Mouse (Mus musculus) kidney, embryonic 16.5 days (tissue): ENCODE results near the gene Tubg1. TPM values are rescaled to one million over a fixed set of nuclear protein-coding genes. Genes with fewer than 3 reads are reported as not detected.

Source experiments
- ATAC-seq: fragments of 200-750 bp; cut with Nextera tagmentation; 2 replicates; pipeline ENCODE4 v1.8.0; 2017; ENCODE audit warnings: moderate TSS enrichment; ENCODE audit not compliant: low FRiP score, low TSS enrichment
- H3K27ac ChIP-seq: fragments of 300-500 bp; sonication (generic); 2 replicates; pipeline ENCODE4 v1.5.1; 2014; ENCODE audit warnings: low read length
- H3K27me3 ChIP-seq: fragments of 300-500 bp; sonication (generic); 2 replicates; pipeline ENCODE4 v1.6.1; 2014; ENCODE audit warnings: low read length, control low read depth, mixed read lengths; ENCODE audit not compliant: insufficient read depth
- H3K36me3 ChIP-seq: fragments of 300-500 bp; sonication (generic); 2 replicates; pipeline ENCODE4 v1.6.1; 2014; ENCODE audit warnings: low read length, control low read depth, mixed read lengths; ENCODE audit not compliant: insufficient read depth
- H3K4me1 ChIP-seq: fragments of 300-500 bp; sonication (generic); 2 replicates; pipeline ENCODE4 v1.6.1; 2014; ENCODE audit warnings: low read length, control low read depth, mixed read lengths; ENCODE audit not compliant: insufficient read depth
- H3K4me2 ChIP-seq: fragments of 300-500 bp; sonication (generic); replicated peaks from 2 replicates; pipeline ENCODE4 v1.6.1; 2014; ENCODE audit warnings: low read depth, low read length
- H3K4me3 ChIP-seq: fragments of 300-500 bp; sonication (generic); 2 replicates; pipeline ENCODE4 v1.5.1; 2014; ENCODE audit warnings: mild to moderate bottlenecking, low read length
- H3K9ac ChIP-seq: fragments of 300-500 bp; sonication (generic); replicated peaks from 2 replicates; pipeline ENCODE4 v1.6.1; 2014; ENCODE audit warnings: low read length
- H3K9me3 ChIP-seq: fragments of 300-500 bp; sonication (generic); 2 replicates; pipeline ENCODE4 v1.6.1; 2016; ENCODE audit warnings: low read length, control low read depth
- WGBS: fragments of 180-500 bp; shearing (Covaris S2); extraction: QIAGEN DNeasy Blood & Tissue Kit; methylation state at CpG from one replicate; pipeline ENCODE4 v1.1.7; 2014; 5-methylcytosine and 5-hydroxymethylcytosine counted together
- polyA plus RNA-seq: library from polyadenylated mRNA; unstranded; fragments of >200 nt; fragmentation: Nextera tagmentation; extraction: Ambion mirVana; gene quantifications from 2 replicates; pipeline ENCODE4 v1.2.1, GENCODE M21; 2015

The Tubg1 gene
- polyA plus RNA-seq, 1 experiment from 2014 or later, result 98.2 TPM

- Histone ChIP-seq H3K36me3 (peaks cover 33% of the 10 kb centered on the region), H3K27ac (no peak overlapping the region), H3K27me3 (peaks cover 15% of the 10 kb centered on the region; the same call in 1 of the 2 replicates), H3K4me1 (peaks cover 71% of the 10 kb centered on the region), H3K9ac (peak overlapping the region; percentile 76; the same call in 1 of the 2 replicates), H3K9me3 (no peaks in the 10 kb centered on the region), H3K4me2 (peak overlapping the region; percentile 96), H3K4me3 (peak overlapping the region; percentile 77)
- 57% methylated on average over 18 of the region's 18 CpGs for WGBS
- ATAC-seq, result no peak
Observed at GRCm38 (mm10) chr11:101168301-101168980, 48.7 kb downstream of the Tubg1 start.

GRCm38 (mm10) chr11:101169301-101170107, 49.8 kb downstream of the Tubg1 start:
- H3K9me3 ChIP-seq, result no peaks in the 10 kb centered on the region
- H3K27ac ChIP-seq, result peak overlapping the region; percentile 92; the same call in 1 of the 2 replicates
- peaks cover 22% of the 10 kb centered on the region for H3K36me3 ChIP-seq
- H3K27me3 ChIP-seq, result peaks cover 18% of the 10 kb centered on the region; the same call in 1 of the 2 replicates
- peak overlapping the region; percentile 96 for H3K4me2 ChIP-seq
- peak overlapping the region; percentile 76 for H3K9ac ChIP-seq
- ATAC-seq, result no peak
- peak overlapping the region; percentile 77 for H3K4me3 ChIP-seq
- peaks cover 71% of the 10 kb centered on the region for H3K4me1 ChIP-seq
- 13% methylated on average over 16 of the region's 17 CpGs for WGBS

- WGBS, result under 1% methylated on average over 35 of the region's 35 CpGs
- Histone ChIP-seq H3K27ac (peak within 1 kb of the TSS; percentile 92), H3K9ac (peak within 1 kb of the TSS; percentile 76), H3K4me1 (peaks cover 72% of the 10 kb centered on the region), H3K4me2 (peak within 1 kb of the TSS; percentile 96), H3K4me3 (peak within 1 kb of the TSS; percentile 77), H3K36me3 (peaks cover 21% of the 10 kb centered on the region), H3K9me3 (no peaks in the 10 kb centered on the region), H3K27me3 (peaks cover 23% of the 10 kb centered on the region)
- ATAC-seq, result no peak
Observed at GRCm38 (mm10) chr11:101170354-101170810, 50.6 kb downstream of the Tubg1 start, which contains the start of gene Cntnap1. Cntnap1 (plus strand) TSS chr11:101170523.

GRCm38 (mm10) chr11:101170811-101171610, 51.3 kb downstream of the Tubg1 start, which contains the start of gene Plekhh3:
Plekhh3 (minus strand) TSS chr11:101171351.
- Histone ChIP-seq H3K4me3 (peak within 1 kb of the TSS; percentile 77), H3K9me3 (no peaks in the 10 kb centered on the region), H3K9ac (peak within 1 kb of the TSS; percentile 76), H3K36me3 (peaks cover 18% of the 10 kb centered on the region), H3K27ac (peak within 1 kb of the TSS; percentile 94), H3K4me1 (peaks cover 70% of the 10 kb centered on the region), H3K4me2 (peak within 1 kb of the TSS; percentile 96), H3K27me3 (peaks cover 23% of the 10 kb centered on the region)
- peak; percentile 95 for ATAC-seq
- under 1% methylated on average over 43 of the region's 50 CpGs for WGBS

- peak overlapping the region; percentile 96 for H3K4me2 ChIP-seq
- H3K27ac ChIP-seq, result peak overlapping the region; percentile 94
- H3K4me3 ChIP-seq, result peak overlapping the region; percentile 77
- peak; percentile 59 for ATAC-seq
- peaks cover 27% of the 10 kb centered on the region for H3K27me3 ChIP-seq
- peaks cover 10% of the 10 kb centered on the region for H3K36me3 ChIP-seq
- WGBS, result under 1% methylated on average over 31 of the region's 31 CpGs
- H3K9ac ChIP-seq, result peak overlapping the region; percentile 75
- no peaks in the 10 kb centered on the region for H3K9me3 ChIP-seq
- H3K4me1 ChIP-seq, result peaks cover 73% of the 10 kb centered on the region
Observed at GRCm38 (mm10) chr11:101171721-101172433, 52.1 kb downstream of the Tubg1 start.

- peak overlapping the region; percentile 75 for H3K9ac ChIP-seq
- peaks cover 79% of the 10 kb centered on the region for H3K4me1 ChIP-seq
- WGBS, result 5% methylated on average over 5 of the region's 5 CpGs
- peak overlapping the region; percentile 96 for H3K4me2 ChIP-seq
- peaks cover 4% of the 10 kb centered on the region for H3K36me3 ChIP-seq
- H3K4me3 ChIP-seq, result peak overlapping the region; percentile 77
- no peaks in the 10 kb centered on the region for H3K9me3 ChIP-seq
- no peak for ATAC-seq
- H3K27ac ChIP-seq, result peak overlapping the region; percentile 94
- H3K27me3 ChIP-seq, result peaks cover 27% of the 10 kb centered on the region
Observed at GRCm38 (mm10) chr11:101172434-101172815, 52.7 kb downstream of the Tubg1 start.

GRCm38 (mm10) chr11:101173112-101173511, 53.4 kb downstream of the Tubg1 start:
- ATAC-seq, result no peak
- H3K9ac ChIP-seq, result peak overlapping the region; percentile 70
- 3% methylated on average over 11 of the region's 11 CpGs for WGBS
- H3K27me3 ChIP-seq, result peaks cover 20% of the 10 kb centered on the region
- no peaks in the 10 kb centered on the region for H3K36me3 ChIP-seq
- peak overlapping the region; percentile 46 for H3K4me3 ChIP-seq
- H3K4me1 ChIP-seq, result peaks cover 77% of the 10 kb centered on the region
- H3K27ac ChIP-seq, result peak overlapping the region; percentile 93
- no peaks in the 10 kb centered on the region for H3K9me3 ChIP-seq
- H3K4me2 ChIP-seq, result peak overlapping the region; percentile 96

- Histone ChIP-seq H3K9ac (peak overlapping the region; percentile 70), H3K9me3 (no peaks in the 10 kb centered on the region), H3K4me1 (peaks cover 73% of the 10 kb centered on the region), H3K36me3 (no peaks in the 10 kb centered on the region), H3K4me3 (peak overlapping the region; percentile 46), H3K4me2 (peak overlapping the region; percentile 96), H3K27me3 (peaks cover 20% of the 10 kb centered on the region), H3K27ac (peak overlapping the region; percentile 93)
- ATAC-seq, result peak; percentile 67
- WGBS, result 1% methylated on average over 61 of the region's 61 CpGs
Observed at GRCm38 (mm10) chr11:101173631-101174388, 54.1 kb downstream of the Tubg1 start.
